Mouse (Mus musculus): ENCODE data around the gene Sars2.

- TF ChIP-seq CTCF (IDR thresholded peaks at IDR 0.05; ENCODE audit: control insufficient read depth, insufficient read depth, low read length) (no peak), POLR2A (IDR thresholded peaks at IDR 0.05; ENCODE audit: borderline replicate concordance, control insufficient read depth, low read depth, low read length) (no peak)
Observed at GRCm38 (mm10) chr7:28765211-28765610, 23.4 kb downstream of the Sars2 start.

Measured in bone marrow, adult 2 months (tissue).